Mouse (Mus musculus) liver, postnatal 0 days (tissue): ENCODE data around the gene Aldh1a7.

Source experiments
- CTCF ChIP-seq: sonication (generic); IDR thresholded peaks from 2 replicates; pipeline ENCODE4 v1.5.1; 2016; ENCODE audit warnings: antibody characterized with exemption, low read depth
- EP300 ChIP-seq: IDR thresholded peaks from 2 replicates; pipeline ENCODE4 v1.6.1; 2016; ENCODE audit warnings: antibody characterized with exemption, low read depth, mild to moderate bottlenecking

DNA sequence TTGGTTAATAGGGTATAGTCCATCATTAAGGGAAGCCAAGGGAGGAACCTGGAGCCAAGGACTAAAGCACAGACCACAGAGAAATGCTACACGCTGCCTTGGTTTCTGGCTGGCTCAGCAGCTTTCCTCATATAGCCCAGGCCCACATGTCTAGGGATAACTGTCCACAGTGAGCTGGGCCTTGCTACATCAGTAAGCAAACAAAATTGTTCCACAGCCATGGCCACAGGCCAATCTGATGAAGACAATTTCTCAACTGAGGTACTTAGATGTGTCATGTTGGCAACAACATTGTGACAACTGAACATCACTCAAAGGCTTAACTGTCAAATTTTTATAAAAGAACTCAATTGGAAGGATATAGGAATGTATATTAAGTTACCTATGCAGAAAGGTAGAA is 12.3 kb downstream of the Aldh1a7 start:
- TF ChIP-seq CTCF (no peak), EP300 (no peak)
